In the genomic region with DNA sequence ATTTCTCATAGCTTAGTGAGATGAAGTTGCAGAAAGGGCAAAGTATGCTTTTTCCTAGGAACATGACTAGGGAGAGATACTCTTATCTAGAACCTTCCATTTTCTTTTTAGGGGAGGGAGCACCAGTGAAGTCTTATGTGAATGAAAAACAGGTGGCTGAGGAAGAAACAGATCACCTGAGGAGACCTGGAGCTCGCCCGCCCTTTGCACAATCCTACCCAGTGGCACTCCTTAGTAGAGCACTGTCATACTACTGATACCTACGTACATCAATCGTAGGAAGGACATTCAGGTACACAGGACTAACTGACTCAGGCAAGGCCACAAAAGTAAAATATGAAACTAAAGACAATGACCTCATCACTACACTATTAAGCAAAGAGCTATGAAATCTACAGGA, we compare ENCODE assay signal across 16 mouse cellular contexts.
"Had no signal": no experiment of that assay in that cellular context is flagged by ENCODE, and none has a peak within 500 bp of the region (broad histone marks: within the 10 kb centered on the region; RNA-seq: fewer than 3 reads in every experiment).

No protein-coding gene starts in this region.

- H3K4me2 ChIP-seq: neural tube, embryonic 13.5 days; neural tube, embryonic 15.5 days; stomach, embryonic 15.5 days had no signal

- H3K36me3 ChIP-seq: stomach, embryonic 15.5 days had no signal

- H3K27ac ChIP-seq: neural tube, embryonic 13.5 days; neural tube, embryonic 15.5 days; stomach, embryonic 15.5 days; stomach, postnatal 0 days had no signal

- H3K9ac ChIP-seq: neural tube, embryonic 13.5 days; neural tube, embryonic 15.5 days; stomach, embryonic 15.5 days had no signal

- DNase-seq: retina, postnatal 1 day; right cerebral cortex, adult 18-20 months; right cerebral cortex, postnatal 14 days; right cerebral cortex, postnatal 25 days; right cerebral cortex, postnatal 4 days; spleen, adult 18-20 months; thymus, adult 18-20 months; thymus, adult 2 months; thymus, postnatal 14 days; thymus, postnatal 25 days; thymus, postnatal 36 days; thymus, postnatal 4 days had no signal

- H3K4me3 ChIP-seq: neural tube, embryonic 13.5 days; neural tube, embryonic 15.5 days; stomach, embryonic 15.5 days had no signal

- H3K27me3 ChIP-seq: neural tube, embryonic 13.5 days; neural tube, embryonic 15.5 days; stomach, embryonic 15.5 days had no signal

- H3K9me3 ChIP-seq: neural tube, embryonic 13.5 days; neural tube, embryonic 15.5 days; stomach, embryonic 15.5 days had no signal

- H3K4me1 ChIP-seq: neural tube, embryonic 13.5 days; neural tube, embryonic 15.5 days; stomach, embryonic 15.5 days had no signal
